Comparison of ENCODE assay signal across 16 mouse cellular contexts in the genomic region with DNA sequence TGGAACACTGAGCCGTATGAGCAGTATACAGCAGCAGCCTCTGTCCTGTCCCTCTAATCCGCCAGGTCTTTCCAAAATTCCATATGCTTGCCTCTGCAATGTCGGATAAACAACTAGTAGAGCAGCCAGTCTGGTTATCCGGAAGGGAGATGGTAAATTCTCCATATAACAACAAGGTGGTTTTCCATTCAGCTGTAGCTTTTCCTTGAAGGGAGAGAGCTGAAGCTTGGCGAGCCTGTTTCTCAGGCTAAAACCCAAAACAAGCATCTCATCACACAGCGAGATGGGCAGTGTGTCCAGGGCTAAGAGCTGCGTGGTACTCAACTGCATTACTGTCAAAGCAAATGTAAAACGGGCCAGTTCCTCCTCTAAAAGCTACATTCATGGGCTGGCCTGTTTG. TPM values are rescaled to one million over a fixed set of nuclear protein-coding genes. Genes with fewer than 3 reads are reported as not detected.
DNase-seq lines count a peak whose midpoint lies in the region; ATAC-seq and TF ChIP-seq lines count a peak whose summit lies in the region.
"Had no signal": no experiment of that assay in that cellular context is flagged by ENCODE, and none has a peak within 500 bp of the region (broad histone marks: within the 10 kb centered on the region; RNA-seq: fewer than 3 reads in every experiment).

No protein-coding gene starts in this region.

- 81% methylated on average over 8 of the region's 8 CpGs for WGBS in forebrain, embryonic 15.5 days
- 76% methylated on average over 8 of the region's 8 CpGs for WGBS in hindbrain, postnatal 0 days
- 84% methylated on average over 8 of the region's 8 CpGs for WGBS in neural tube, embryonic 13.5 days

- no peaks in the 10 kb centered on the region for H3K9me3 ChIP-seq in forebrain, embryonic 15.5 days
- no peaks in the 10 kb centered on the region for H3K9me3 ChIP-seq in hindbrain, postnatal 0 days (ENCODE audit: low read length)
- no peaks in the 10 kb centered on the region for H3K9me3 ChIP-seq in neural tube, embryonic 13.5 days
- H3K9me3 ChIP-seq: embryonic facial prominence, embryonic 15.5 days had no signal

- no peak for TF ChIP-seq CTCF in layer of hippocampus, adult 2 months (conservative IDR thresholded peaks at IDR 0.05)
- no peak for TF ChIP-seq CTCF in hindbrain, postnatal 0 days (IDR thresholded peaks at IDR 0.05; ENCODE audit: low read depth)

- peak overlapping the region; percentile 96 for H3K27ac ChIP-seq in layer of hippocampus, adult 2 months
- no peak overlapping the region for H3K27ac ChIP-seq in forebrain, embryonic 15.5 days (replicated peaks)
- H3K27ac ChIP-seq in hindbrain, postnatal 0 days: no peak overlapping the region
- H3K27ac ChIP-seq in neural tube, embryonic 13.5 days (replicated peaks): no peak overlapping the region
- H3K27ac ChIP-seq: embryonic facial prominence, embryonic 15.5 days had no signal

- no peak for DNase-seq in layer of hippocampus, adult 2 months (ENCODE audit: low spot score in 2 of 2)
- no peak for DNase-seq in layer of hippocampus, postnatal 14 days (ENCODE audit: low spot score in 2 of 2)
- no peak for DNase-seq in hindbrain, postnatal 0 days (ENCODE audit: low spot score)
- no peak for DNase-seq in kidney, postnatal 25 days
- no peak for DNase-seq in right cerebral cortex, postnatal 10 days (ENCODE audit: low spot score in 2 of 2)
- DNase-seq in thymus, postnatal 4 days: no peak
- DNase-seq: adrenal gland, postnatal 25 days; cerebellum, adult 8-10 months; kidney, adult 8-10 months; kidney, postnatal 36 days; liver; liver, postnatal 0 days; lung, postnatal 36 days had no signal

- peaks cover 30% of the 10 kb centered on the region for H3K4me1 ChIP-seq in forebrain, embryonic 15.5 days
- peaks cover 17% of the 10 kb centered on the region for H3K4me1 ChIP-seq in hindbrain, postnatal 0 days (ENCODE audit: insufficient read depth, low read length)
- H3K4me1 ChIP-seq in neural tube, embryonic 13.5 days (replicated peaks): peaks cover 32% of the 10 kb centered on the region

- no peaks in the 10 kb centered on the region for H3K27me3 ChIP-seq in forebrain, embryonic 15.5 days
- H3K27me3 ChIP-seq in hindbrain, postnatal 0 days (ENCODE audit: insufficient read depth, low read length): no peaks in the 10 kb centered on the region
- H3K27me3 ChIP-seq in neural tube, embryonic 13.5 days: no peaks in the 10 kb centered on the region

- ATAC-seq in forebrain, embryonic 15.5 days (replicated peaks): no peak
- ATAC-seq in hindbrain, postnatal 0 days: no peak
- ATAC-seq in neural tube, embryonic 13.5 days (ENCODE audit: low read depth): no peak
- ATAC-seq: liver, postnatal 0 days had no signal

- peak overlapping the region; percentile 89 for H3K9ac ChIP-seq in forebrain, embryonic 15.5 days (replicated peaks)
- H3K9ac ChIP-seq in hindbrain, postnatal 0 days (replicated peaks; ENCODE audit: low read length): peak overlapping the region; percentile 89; the same call in 1 of the 2 replicates
- H3K9ac ChIP-seq in neural tube, embryonic 13.5 days: peak overlapping the region; percentile 96
- H3K9ac ChIP-seq: embryonic facial prominence, embryonic 15.5 days; liver, postnatal 0 days had no signal

- peak overlapping the region; percentile 81 for H3K4me3 ChIP-seq in layer of hippocampus, adult 2 months
- H3K4me3 ChIP-seq in forebrain, embryonic 15.5 days: peak overlapping the region; percentile 87
- H3K4me3 ChIP-seq in hindbrain, postnatal 0 days (ENCODE audit: low read length): peak overlapping the region; percentile 68
- peak overlapping the region; percentile 84 for H3K4me3 ChIP-seq in neural tube, embryonic 13.5 days
- H3K4me3 ChIP-seq: embryonic facial prominence, embryonic 15.5 days had no signal

- peaks cover 2% of the 10 kb centered on the region; the same call in 1 of the 2 replicates for H3K36me3 ChIP-seq in forebrain, embryonic 15.5 days
- H3K36me3 ChIP-seq in hindbrain, postnatal 0 days (ENCODE audit: insufficient read depth, low read length): peaks cover 3% of the 10 kb centered on the region; the same call in 1 of the 2 replicates
- peaks cover 30% of the 10 kb centered on the region for H3K36me3 ChIP-seq in neural tube, embryonic 13.5 days
- H3K36me3 ChIP-seq: embryonic facial prominence, embryonic 15.5 days had no signal

- H3K4me2 ChIP-seq in forebrain, embryonic 15.5 days (replicated peaks): peak overlapping the region; percentile 69
- H3K4me2 ChIP-seq in hindbrain, postnatal 0 days (ENCODE audit: low read depth, low read length): peak overlapping the region; percentile 74
- peak overlapping the region; percentile 73 for H3K4me2 ChIP-seq in neural tube, embryonic 13.5 days
- H3K4me2 ChIP-seq: embryonic facial prominence, embryonic 15.5 days had no signal

RNA-seq across cellular contexts. Expression of a gene that starts 1.7 kb away (rescaled TPM):
- total RNA-seq in layer of hippocampus, adult 2 months (2021): 100 to 1,000 TPM; 236 to 246 TPM
- total RNA-seq in layer of hippocampus, postnatal 14 days (2021): 100 to 1,000 TPM; 203 to 219 TPM
- polyA plus RNA-seq in forebrain, embryonic 15.5 days (2015; fragmentation: Nextera tagmentation; extraction: Ambion mirVana): 7.3 and 7.9 TPM in 2 replicates
- total RNA-seq in hindbrain, postnatal 0 days (2014; rRNA removed): 53.9 and 60.7 TPM in 2 replicates
- 6.5 and 7.4 TPM in 2 replicates for polyA plus RNA-seq in hindbrain, postnatal 0 days (2015; fragmentation: Nextera tagmentation; extraction: Ambion mirVana)
- polyA plus RNA-seq in neural tube, embryonic 13.5 days (2015; fragmentation: Nextera tagmentation; extraction: Ambion mirVana): 6.9 and 7.0 TPM in 2 replicates
